Mouse (Mus musculus): ENCODE results near the gene Smad5.
A peak's percentile ranks its signal among the peaks of the same experiment; 100 is the strongest.

Gene Smad5

GRCm38 (mm10) chr13:56757201-56757600 is 54.4 kb downstream of the Smad5 start:
- DNase-seq: no peak

GRCm38 (mm10) chr13:56758492-56758891 is 55.7 kb downstream of the Smad5 start:
- DNase-seq: peak; percentile 81

GRCm38 (mm10) chr13:56762446-56763229 is 59.8 kb downstream of the Smad5 start:
- DNase-seq: no peak

- no peak for DNase-seq
Observed at GRCm38 (mm10) chr13:56765284-56766032, 62.6 kb downstream of the Smad5 start.

GRCm38 (mm10) chr13:56766211-56766610 is 63.4 kb downstream of the Smad5 start:
- DNase-seq: no peak

- DNase-seq: no peak
Observed at GRCm38 (mm10) chr13:56769431-56769830, 66.6 kb downstream of the Smad5 start.

- no peak for DNase-seq
Observed at GRCm38 (mm10) chr13:56770136-56770578, 67.3 kb downstream of the Smad5 start.

- DNase-seq: no peak
Observed at GRCm38 (mm10) chr13:56770786-56771185, 68.0 kb downstream of the Smad5 start.

GRCm38 (mm10) chr13:56772592-56772991 is 69.8 kb downstream of the Smad5 start:
- DNase-seq: no peak

GRCm38 (mm10) chr13:56773262-56773870 is 70.6 kb downstream of the Smad5 start:
- DNase-seq: no peak

- DNase-seq: no peak
Observed at GRCm38 (mm10) chr13:56774304-56774703, 71.5 kb downstream of the Smad5 start.

- no peak for DNase-seq
Observed at GRCm38 (mm10) chr13:56780746-56781469, 78.1 kb downstream of the Smad5 start.

- no peak for DNase-seq
Observed at GRCm38 (mm10) chr13:56781697-56782096, 78.9 kb downstream of the Smad5 start.

- DNase-seq: no peak
Observed at GRCm38 (mm10) chr13:56782621-56783020, 79.8 kb downstream of the Smad5 start.

- no peak for DNase-seq
Observed at GRCm38 (mm10) chr13:56790683-56791082, 87.9 kb downstream of the Smad5 start.

All from right cerebral cortex, postnatal 4 days (tissue).